Comparison of ENCODE assay signal across 13 mouse cellular contexts in genomic region chr9:52059788-52060187, GRCm38 (mm10).
"Had no signal": no experiment of that assay in that cellular context is flagged by ENCODE, and none has a peak within 500 bp of the region (broad histone marks: within the 10 kb centered on the region; RNA-seq: fewer than 3 reads in every experiment).

No protein-coding gene starts in this region.

- H3K27ac ChIP-seq: limb, embryonic 15.5 days; liver, embryonic 12.5 days; macrophage; midbrain, embryonic 12.5 days; stomach, embryonic 15.5 days had no signal

- H3K4me3 ChIP-seq: limb, embryonic 15.5 days; liver, embryonic 12.5 days; megakaryocyte, embryonic 14.5 days; midbrain, embryonic 12.5 days; stomach, embryonic 15.5 days had no signal

- H3K27me3 ChIP-seq: limb, embryonic 15.5 days; liver, embryonic 12.5 days; megakaryocyte, embryonic 14.5 days; midbrain, embryonic 12.5 days; stomach, embryonic 15.5 days had no signal

- H3K9me3 ChIP-seq: limb, embryonic 15.5 days; liver, embryonic 12.5 days; megakaryocyte, embryonic 14.5 days; midbrain, embryonic 12.5 days; stomach, embryonic 15.5 days had no signal

- DNase-seq: kidney, postnatal 36 days; layer of hippocampus, adult 9-11 months; layer of hippocampus, postnatal 36 days; lung, embryonic 14.5 days; lung, postnatal 14 days; right cerebral cortex, postnatal 14 days; thymus, postnatal 4 days had no signal

- H3K4me1 ChIP-seq: stomach, embryonic 15.5 days had no signal
